Mouse (Mus musculus): ENCODE measurements around the gene Slc18a3. TPM values are rescaled to one million over a fixed set of nuclear protein-coding genes. Genes with fewer than 3 reads are reported as not detected.

Gene Slc18a3
- total RNA-seq (2014; fragmentation: Nextera tagmentation) (not detected in 2 replicates), total RNA-seq (2017) (not detected in 2 replicates)

- no peak for ATAC-seq (replicated peaks; ENCODE audit: low FRiP score, low TSS enrichment, poor library complexity, severe bottlenecking)
Observed at GRCm38 (mm10) chr14:32464601-32465505, at the start of gene Slc18a3. TSS of gene Slc18a3 (minus strand) at chr14:32464850.

GRCm38 (mm10) chr14:32513336-32514032 lies 48.8 kb upstream of the Slc18a3 start, which contains the start of gene Ercc6:
TSS of gene Ercc6 (plus strand) at chr14:32513521.
- peak; percentile 81 for ATAC-seq (replicated peaks; ENCODE audit: low FRiP score, low TSS enrichment, poor library complexity, severe bottlenecking)

- ATAC-seq (replicated peaks; ENCODE audit: low FRiP score, low TSS enrichment, poor library complexity, severe bottlenecking) = no peak
Observed at GRCm38 (mm10) chr14:32512912-32513311, 48.3 kb upstream of the Slc18a3 start.

GRCm38 (mm10) chr14:32509443-32509961 lies 44.9 kb upstream of the Slc18a3 start:
- no peak for ATAC-seq (replicated peaks; ENCODE audit: low FRiP score, low TSS enrichment, poor library complexity, severe bottlenecking)

GRCm38 (mm10) chr14:32508105-32508835 lies 43.6 kb upstream of the Slc18a3 start:
- peak; percentile 79 for ATAC-seq (replicated peaks; ENCODE audit: low FRiP score, low TSS enrichment, poor library complexity, severe bottlenecking)

- no peak for ATAC-seq (replicated peaks; ENCODE audit: low FRiP score, low TSS enrichment, poor library complexity, severe bottlenecking)
Observed at GRCm38 (mm10) chr14:32507216-32507615, 42.6 kb upstream of the Slc18a3 start.

- ATAC-seq (replicated peaks; ENCODE audit: low FRiP score, low TSS enrichment, poor library complexity, severe bottlenecking) = no peak
Observed at GRCm38 (mm10) chr14:32506329-32506728, 41.7 kb upstream of the Slc18a3 start.

- no peak for ATAC-seq (replicated peaks; ENCODE audit: low FRiP score, low TSS enrichment, poor library complexity, severe bottlenecking)
Observed at GRCm38 (mm10) chr14:32503897-32504296, 39.2 kb upstream of the Slc18a3 start.

- ATAC-seq (replicated peaks; ENCODE audit: low FRiP score, low TSS enrichment, poor library complexity, severe bottlenecking) = no peak
Observed at GRCm38 (mm10) chr14:32502764-32503688, 38.4 kb upstream of the Slc18a3 start.

GRCm38 (mm10) chr14:32501303-32501702 lies 36.7 kb upstream of the Slc18a3 start:
- ATAC-seq (replicated peaks; ENCODE audit: low FRiP score, low TSS enrichment, poor library complexity, severe bottlenecking) = no peak

GRCm38 (mm10) chr14:32496115-32496850 lies 31.6 kb upstream of the Slc18a3 start:
- no peak for ATAC-seq (replicated peaks; ENCODE audit: low FRiP score, low TSS enrichment, poor library complexity, severe bottlenecking)

GRCm38 (mm10) chr14:32492521-32492920 lies 27.9 kb upstream of the Slc18a3 start:
- peak; percentile 82 for ATAC-seq (replicated peaks; ENCODE audit: low FRiP score, low TSS enrichment, poor library complexity, severe bottlenecking)

- peak; percentile 63; the same call in 1 of the 2 replicates for ATAC-seq (replicated peaks; ENCODE audit: low FRiP score, low TSS enrichment, poor library complexity, severe bottlenecking)
Observed at GRCm38 (mm10) chr14:32482061-32482460, 17.4 kb upstream of the Slc18a3 start.

GRCm38 (mm10) chr14:32477581-32477980 lies 12.9 kb upstream of the Slc18a3 start:
- no peak for ATAC-seq (replicated peaks; ENCODE audit: low FRiP score, low TSS enrichment, poor library complexity, severe bottlenecking)

- ATAC-seq (replicated peaks; ENCODE audit: low FRiP score, low TSS enrichment, poor library complexity, severe bottlenecking) = no peak
Observed at GRCm38 (mm10) chr14:32476559-32476958, 11.9 kb upstream of the Slc18a3 start.

GRCm38 (mm10) chr14:32472996-32473395 lies 8.3 kb upstream of the Slc18a3 start:
- ATAC-seq (replicated peaks; ENCODE audit: low FRiP score, low TSS enrichment, poor library complexity, severe bottlenecking) = peak; percentile 75

GRCm38 (mm10) chr14:32467606-32468005 lies 3.0 kb upstream of the Slc18a3 start:
- no peak for ATAC-seq (replicated peaks; ENCODE audit: low FRiP score, low TSS enrichment, poor library complexity, severe bottlenecking)

GRCm38 (mm10) chr14:32465889-32466288 lies 1.2 kb upstream of the Slc18a3 start, which contains the start of gene Chat:
TSS of gene Chat (minus strand) at chr14:32465989.
- ATAC-seq (replicated peaks; ENCODE audit: low FRiP score, low TSS enrichment, poor library complexity, severe bottlenecking) = no peak
